Mouse (Mus musculus) midbrain, embryonic 15.5 days (tissue): Measurements from ENCODE around the gene Babam1. TPM values are rescaled to one million over a fixed set of nuclear protein-coding genes. Genes with fewer than 3 reads are reported as not detected.
"Not testable (repeated sequence)": the region's sequence is repeated elsewhere in the genome, so short reads cannot be mapped to it uniquely, and the experiment has no call there.

Experiments used
- ATAC-seq: fragments of 200-750 bp; cut with Nextera tagmentation; replicated peaks from 2 replicates; pipeline ENCODE4 v1.8.0; 2017; ENCODE audit warnings: moderate TSS enrichment
- H3K27ac ChIP-seq: fragments of 300-500 bp; sonication (generic); 2 replicates; pipeline ENCODE4 v1.5.1; 2015; ENCODE audit warnings: mild to moderate bottlenecking, inconsistent platforms
- H3K27me3 ChIP-seq: fragments of 300-500 bp; sonication (generic); replicated peaks from 2 replicates; pipeline ENCODE4 v1.6.1; 2015; ENCODE audit warnings: inconsistent platforms
- H3K36me3 ChIP-seq: fragments of 300-500 bp; sonication (generic); replicated peaks from 2 replicates; pipeline ENCODE4 v1.6.1; 2015; ENCODE audit warnings: inconsistent platforms
- H3K4me1 ChIP-seq: fragments of 300-500 bp; sonication (generic); 2 replicates; pipeline ENCODE4 v1.6.1; 2015; ENCODE audit warnings: inconsistent platforms
- H3K4me2 ChIP-seq: fragments of 300-500 bp; sonication (generic); 2 replicates; pipeline ENCODE4 v1.6.1; 2015; ENCODE audit warnings: inconsistent platforms, mild to moderate bottlenecking, moderate library complexity
- H3K4me3 ChIP-seq: fragments of 300-500 bp; sonication (generic); 2 replicates; pipeline ENCODE4 v1.5.1; 2015; ENCODE audit warnings: mild to moderate bottlenecking, inconsistent platforms
- H3K9ac ChIP-seq: fragments of 300-500 bp; sonication (generic); 2 replicates; pipeline ENCODE4 v1.6.1; 2015; ENCODE audit warnings: mild to moderate bottlenecking, inconsistent platforms
- H3K9me3 ChIP-seq: fragments of 300-500 bp; sonication (generic); 2 replicates; pipeline ENCODE4 v1.6.1; 2016; ENCODE audit warnings: inconsistent platforms
- WGBS: fragments of 180-500 bp; shearing (Covaris S2); methylation state at CpG from one replicate; pipeline ENCODE4 v1.1.7; 2015; ENCODE audit warnings: mixed read lengths; 5-methylcytosine and 5-hydroxymethylcytosine counted together
- polyA plus RNA-seq: library from polyadenylated mRNA; unstranded; fragments of >200 nt; fragmentation: Nextera tagmentation; extraction: Ambion mirVana; gene quantifications from 2 replicates; pipeline ENCODE4 v1.2.1, GENCODE M21; 2015

The Babam1 gene
- polyA plus RNA-seq, 1 experiment from 2014 or later: 101 TPM

- Histone ChIP-seq H3K4me2 (no peak overlapping the region), H3K36me3 (peaks cover 10% of the 10 kb centered on the region; the same call in 1 of the 2 replicates), H3K9me3 (no peaks in the 10 kb centered on the region), H3K4me1 (peaks cover 18% of the 10 kb centered on the region), H3K9ac (no peak overlapping the region), H3K27ac (no peak overlapping the region), H3K27me3 (no peaks in the 10 kb centered on the region), H3K4me3 (no peak overlapping the region)
- ATAC-seq: no peak
- 90% methylated on average over 6 of the region's 6 CpGs for WGBS
Measured at GRCm38 (mm10) chr8:71403107-71403885, 6.6 kb downstream of the Babam1 start.

- WGBS: 91% methylated on average over 8 of the region's 8 CpGs
- H3K4me3 ChIP-seq: no peak overlapping the region
- ATAC-seq: no peak
Measured at GRCm38 (mm10) chr8:71404011-71404410, 7.3 kb downstream of the Babam1 start.

GRCm38 (mm10) chr8:71404951-71405351, 8.3 kb downstream of the Babam1 start:
- no peak for ATAC-seq
- Histone ChIP-seq H3K27ac (no peak overlapping the region), H3K27me3 (no peaks in the 10 kb centered on the region), H3K4me3 (no peak overlapping the region), H3K4me2 (no peak overlapping the region), H3K9me3 (no peaks in the 10 kb centered on the region), H3K9ac (no peak overlapping the region), H3K36me3 (no peaks in the 10 kb centered on the region), H3K4me1 (peaks cover 18% of the 10 kb centered on the region)
- WGBS: 87% methylated on average over 9 of the region's 9 CpGs

More at GRCm38 (mm10) chr8:71404011-71404410, 7.3 kb downstream of the Babam1 start:
- no peak overlapping the region for H3K9ac ChIP-seq
- H3K9me3 ChIP-seq: no peaks in the 10 kb centered on the region
- peaks cover 5% of the 10 kb centered on the region; the same call in 1 of the 2 replicates for H3K36me3 ChIP-seq
- H3K27me3 ChIP-seq: no peaks in the 10 kb centered on the region
- H3K4me1 ChIP-seq: peaks cover 18% of the 10 kb centered on the region
- H3K27ac ChIP-seq: no peak overlapping the region
- no peak overlapping the region for H3K4me2 ChIP-seq

- 16% methylated on average over 33 of the region's 33 CpGs for WGBS
Measured at GRCm38 (mm10) chr8:71405401-71406098, 8.9 kb downstream of the Babam1 start, which contains the start of gene Ankle1. Ankle1 (plus strand) TSS chr8:71406010.

GRCm38 (mm10) chr8:71406099-71407015, 9.7 kb downstream of the Babam1 start:
- Histone ChIP-seq H3K36me3 (no peaks in the 10 kb centered on the region), H3K4me1 (peaks cover 18% of the 10 kb centered on the region), H3K4me3 (peak overlapping the region; percentile 42), H3K9me3 (no peaks in the 10 kb centered on the region), H3K27ac (no peak overlapping the region), H3K9ac (0 out of 2 replicates have a peak overlapping the region, but pooled peaks have one; percentile 6), H3K27me3 (no peaks in the 10 kb centered on the region), H3K4me2 (peak overlapping the region; percentile 85)
- peak; percentile 61 for ATAC-seq
- WGBS: under 1% methylated on average over 55 of the region's 55 CpGs

More at GRCm38 (mm10) chr8:71405401-71406098, 8.9 kb downstream of the Babam1 start, which contains the start of gene Ankle1:
- Histone ChIP-seq H3K27ac (no peak within 1 kb of the TSS; the same call in 1 of the 2 replicates), H3K4me3 (peak within 1 kb of the TSS; percentile 42), H3K9me3 (no peaks in the 10 kb centered on the region), H3K27me3 (no peaks in the 10 kb centered on the region), H3K36me3 (no peaks in the 10 kb centered on the region), H3K4me2 (peak within 1 kb of the TSS; percentile 85), H3K9ac (0 out of 2 replicates have a peak within 1 kb of the TSS, but pooled peaks have one; percentile 25), H3K4me1 (peaks cover 18% of the 10 kb centered on the region)
- ATAC-seq: peak; percentile 93

- no peaks in the 10 kb centered on the region for H3K9me3 ChIP-seq
- H3K27ac ChIP-seq: no peak overlapping the region
- H3K4me1 ChIP-seq: peaks cover 18% of the 10 kb centered on the region
- H3K36me3 ChIP-seq: no peaks in the 10 kb centered on the region
- WGBS: 91% methylated on average over 14 of the region's 14 CpGs
- H3K27me3 ChIP-seq: no peaks in the 10 kb centered on the region
- no peak for ATAC-seq
- no peak overlapping the region for H3K9ac ChIP-seq
- no peak overlapping the region for H3K4me2 ChIP-seq
- H3K4me3 ChIP-seq: no peak overlapping the region
Measured at GRCm38 (mm10) chr8:71407441-71407840, 10.8 kb downstream of the Babam1 start.

GRCm38 (mm10) chr8:71408231-71408630, 11.6 kb downstream of the Babam1 start:
- no peaks in the 10 kb centered on the region for H3K27me3 ChIP-seq
- no peak overlapping the region for H3K9ac ChIP-seq
- H3K36me3 ChIP-seq: no peaks in the 10 kb centered on the region
- no peak overlapping the region for H3K27ac ChIP-seq
- H3K4me3 ChIP-seq: no peak overlapping the region
- H3K9me3 ChIP-seq: no peaks in the 10 kb centered on the region
- ATAC-seq: no peak
- H3K4me2 ChIP-seq: no peak overlapping the region
- H3K4me1 ChIP-seq: peaks cover 18% of the 10 kb centered on the region
- WGBS: 93% methylated on average over 4 of the region's 4 CpGs

- Histone ChIP-seq H3K36me3 (no peaks in the 10 kb centered on the region), H3K27ac (no peak overlapping the region), H3K4me1 (peaks cover 4% of the 10 kb centered on the region), H3K9me3 (no peaks in the 10 kb centered on the region), H3K9ac (no peak overlapping the region), H3K4me2 (no peak overlapping the region), H3K4me3 (no peak overlapping the region), H3K27me3 (no peaks in the 10 kb centered on the region)
- ATAC-seq: no peak
- WGBS: 53% methylated on average over 11 of the region's 11 CpGs
Measured at GRCm38 (mm10) chr8:71411535-71412273, 15.0 kb downstream of the Babam1 start.

- 0 out of 2 replicates have a peak, but pooled peaks cover 5% of the 10 kb centered on the region for H3K9me3 ChIP-seq
- H3K27ac ChIP-seq: no peak overlapping the region
Measured at GRCm38 (mm10) chr8:71422121-71422520, 25.5 kb downstream of the Babam1 start.

GRCm38 (mm10) chr8:71432935-71433334, 36.3 kb downstream of the Babam1 start:
- H3K27ac ChIP-seq, H3K9me3 ChIP-seq, H3K36me3 ChIP-seq, H3K27me3 ChIP-seq, H3K4me2 ChIP-seq, H3K4me3 ChIP-seq, H3K4me1 ChIP-seq, H3K9ac ChIP-seq, ATAC-seq: not testable (repeated sequence)
- WGBS: 90% methylated on average over 1 of the region's 1 CpGs

More at GRCm38 (mm10) chr8:71422121-71422520, 25.5 kb downstream of the Babam1 start:
- H3K36me3 ChIP-seq: no peaks in the 10 kb centered on the region
- H3K4me3 ChIP-seq: no peak overlapping the region
- H3K4me1 ChIP-seq: no peaks in the 10 kb centered on the region
- H3K9ac ChIP-seq: no peak overlapping the region
- ATAC-seq: no peak
- no peaks in the 10 kb centered on the region for H3K27me3 ChIP-seq
- no peak overlapping the region for H3K4me2 ChIP-seq

GRCm38 (mm10) chr8:71437041-71437440, 40.4 kb downstream of the Babam1 start:
- Histone ChIP-seq H3K4me1 (no peaks in the 10 kb centered on the region), H3K36me3 (no peaks in the 10 kb centered on the region), H3K27ac (no peak overlapping the region), H3K9me3 (no peaks in the 10 kb centered on the region), H3K4me2 (no peak overlapping the region), H3K27me3 (0 out of 2 replicates have a peak, but pooled peaks cover 2% of the 10 kb centered on the region), H3K9ac (no peak overlapping the region), H3K4me3 (no peak overlapping the region)
- no peak for ATAC-seq
- 50% methylated on average over 3 of the region's 3 CpGs for WGBS
